Mouse (Mus musculus) heart, postnatal 0 days (tissue): ENCODE measurements around the gene Sfswap. TPM values are rescaled to one million over a fixed set of nuclear protein-coding genes. Genes with fewer than 3 reads are reported as not detected.

Source experiments
- ATAC-seq: fragments of 200-750 bp; cut with Nextera tagmentation; 2 replicates; pipeline ENCODE4 v1.8.0; 2017; ENCODE audit warnings: low read depth, moderate number of reproducible peaks, moderate library complexity; ENCODE audit not compliant: insufficient read depth
- DNase-seq: peaks from one replicate; pipeline ENCODE4 v3.0.0-alpha.2; 2016; ENCODE audit warnings: low spot score
- H3K27ac ChIP-seq: fragments of 300-500 bp; sonication (generic); 2 replicates; pipeline ENCODE4 v1.5.1; 2014; ENCODE audit warnings: low read depth, mild to moderate bottlenecking
- H3K27me3 ChIP-seq: fragments of 300-500 bp; sonication (generic); 2 replicates; pipeline ENCODE4 v1.6.1; 2014; ENCODE audit warnings: low read length, mixed read lengths; ENCODE audit not compliant: control insufficient read depth, insufficient read depth
- H3K36me3 ChIP-seq: fragments of 300-500 bp; sonication (generic); replicated peaks from 2 replicates; pipeline ENCODE4 v1.6.1; 2014; ENCODE audit warnings: low read length, mixed read lengths; ENCODE audit not compliant: control insufficient read depth, insufficient read depth
- H3K4me1 ChIP-seq: fragments of 300-500 bp; sonication (generic); 2 replicates; pipeline ENCODE4 v1.6.1; 2014; ENCODE audit warnings: antibody characterized with exemption; ENCODE audit not compliant: control insufficient read depth, insufficient read depth
- H3K4me2 ChIP-seq: fragments of 300-500 bp; sonication (generic); 2 replicates; pipeline ENCODE4 v1.6.1; 2014; ENCODE audit warnings: low read depth, mild to moderate bottlenecking, low read length, moderate library complexity
- H3K4me3 ChIP-seq: fragments of 300-500 bp; sonication (generic); 2 replicates; pipeline ENCODE4 v1.5.1; 2014; ENCODE audit warnings: low read depth, low read length
- H3K9ac ChIP-seq: fragments of 300-500 bp; sonication (generic); replicated peaks from 2 replicates; pipeline ENCODE4 v1.6.1; 2014; ENCODE audit warnings: low read depth, low read length, mixed read lengths
- H3K9me3 ChIP-seq: fragments of 300-500 bp; sonication (generic); replicated peaks from 2 replicates; pipeline ENCODE4 v1.6.1; 2016; ENCODE audit warnings: low read length; ENCODE audit not compliant: control insufficient read depth
- CTCF ChIP-seq: IDR thresholded peaks from 2 replicates; pipeline ENCODE4 v1.5.1; 2016; ENCODE audit warnings: antibody characterized with exemption, control low read depth, low read depth
- EP300 ChIP-seq: IDR thresholded peaks from 2 replicates; pipeline ENCODE4 v1.6.1; 2016; ENCODE audit warnings: antibody characterized with exemption, low read depth
- WGBS: fragments of 180-500 bp; shearing (Covaris S2); extraction: QIAGEN DNeasy Blood & Tissue Kit; methylation state at CpG from one replicate; pipeline ENCODE4 v1.1.7; 2014; 5-methylcytosine and 5-hydroxymethylcytosine counted together
- polyA plus RNA-seq: library from polyadenylated mRNA; unstranded; fragments of >200 nt; fragmentation: Nextera tagmentation; extraction: Ambion mirVana; gene quantifications from 2 replicates; pipeline ENCODE4 v1.2.1, GENCODE M21; 2015
- total RNA-seq: library from RNA; depleted of rRNA; stranded (reverse); fragments of >200 nt; gene quantifications from 2 replicates; pipeline ENCODE4 v1.2.3, GENCODE M21; 2014; ENCODE audit warnings: low replicate concordance

Gene Sfswap
- total and polyA plus RNA-seq, 2 experiments from 2014 or later = 15.7 to 28.2 TPM

DNA sequence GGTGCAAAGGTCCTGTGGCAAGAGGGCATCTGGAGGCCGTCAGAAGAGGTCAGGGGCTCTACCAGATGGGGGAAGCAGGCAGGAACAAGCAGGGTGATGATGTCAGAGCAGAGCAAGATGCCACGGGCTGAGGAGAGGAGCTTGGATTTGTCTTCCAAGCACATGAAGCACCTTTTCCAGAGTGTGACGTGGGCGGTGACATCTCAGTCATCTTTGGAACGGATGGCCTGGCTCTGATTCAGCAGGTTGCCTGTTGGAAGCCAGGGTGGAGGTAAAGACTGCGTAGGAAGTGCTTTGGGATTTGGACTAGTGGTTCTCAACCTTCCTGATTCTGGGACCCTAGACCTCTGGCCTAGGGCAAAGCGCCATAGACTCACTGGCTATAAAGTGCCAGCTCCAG lies 80.0 kb downstream of the Sfswap start:
- peaks cover 16% of the 10 kb centered on the region for H3K4me1 ChIP-seq
- H3K4me3 ChIP-seq = no peak overlapping the region
- DNase-seq (no peak), ATAC-seq (no peak)
- no peak overlapping the region for H3K27ac ChIP-seq
- peaks cover 49% of the 10 kb centered on the region for H3K27me3 ChIP-seq
- H3K9me3 ChIP-seq = no peaks in the 10 kb centered on the region
- H3K36me3 ChIP-seq = no peaks in the 10 kb centered on the region
- H3K9ac ChIP-seq = no peak overlapping the region
- WGBS = 53% methylated on average over 7 of the region's 7 CpGs
- no peak overlapping the region for H3K4me2 ChIP-seq
- TF ChIP-seq CTCF (no peak), EP300 (no peak)

GRCm38 (mm10) chr5:129583331-129583730 lies 82.3 kb downstream of the Sfswap start:
- 3% methylated on average over 12 of the region's 12 CpGs for WGBS
- Histone ChIP-seq H3K9me3 (no peaks in the 10 kb centered on the region), H3K36me3 (no peaks in the 10 kb centered on the region), H3K9ac (0 out of 2 replicates have a peak overlapping the region, but pooled peaks have one; percentile 65), H3K4me2 (peak overlapping the region; percentile 100), H3K27ac (no peak overlapping the region), H3K4me3 (peak overlapping the region; percentile 83), H3K27me3 (peaks cover 69% of the 10 kb centered on the region), H3K4me1 (peaks cover 16% of the 10 kb centered on the region)
- TF ChIP-seq EP300 (no peak), CTCF (no peak)
- DNase-seq (no peak), ATAC-seq (no peak)

- Histone ChIP-seq H3K9ac (peak within 1 kb of the TSS; percentile 65), H3K4me3 (peak within 1 kb of the TSS; percentile 83), H3K27me3 (peaks cover 71% of the 10 kb centered on the region), H3K4me1 (peaks cover 16% of the 10 kb centered on the region), H3K36me3 (no peaks in the 10 kb centered on the region), H3K9me3 (no peaks in the 10 kb centered on the region), H3K27ac (no peak within 1 kb of the TSS), H3K4me2 (peak within 1 kb of the TSS; percentile 100)
- under 1% methylated on average over 66 of the region's 80 CpGs for WGBS
- DNase-seq = peak; percentile 84
- TF ChIP-seq CTCF (peak; percentile 65), EP300 (no peak)
- peak; percentile 92 for ATAC-seq
Measured at GRCm38 (mm10) chr5:129583761-129584582, 83.0 kb downstream of the Sfswap start, which contains the start of gene Mmp17. Gene Mmp17, plus strand, starts transcription at chr5:129584169.

GRCm38 (mm10) chr5:129584583-129585541 lies 83.8 kb downstream of the Sfswap start:
- Histone ChIP-seq H3K9ac (peak overlapping the region; percentile 65), H3K4me1 (peaks cover 16% of the 10 kb centered on the region), H3K27ac (no peak overlapping the region), H3K4me3 (peak overlapping the region; percentile 83), H3K9me3 (no peaks in the 10 kb centered on the region), H3K4me2 (peak overlapping the region; percentile 100), H3K36me3 (no peaks in the 10 kb centered on the region), H3K27me3 (peaks cover 71% of the 10 kb centered on the region)
- 0 out of 2 replicates have a peak, but pooled peaks have one; percentile 12 for ATAC-seq
- no peak for DNase-seq
- under 1% methylated on average over 71 of the region's 76 CpGs for WGBS
- no peak for TF ChIP-seq CTCF
- TF ChIP-seq EP300 = no peak

DNA sequence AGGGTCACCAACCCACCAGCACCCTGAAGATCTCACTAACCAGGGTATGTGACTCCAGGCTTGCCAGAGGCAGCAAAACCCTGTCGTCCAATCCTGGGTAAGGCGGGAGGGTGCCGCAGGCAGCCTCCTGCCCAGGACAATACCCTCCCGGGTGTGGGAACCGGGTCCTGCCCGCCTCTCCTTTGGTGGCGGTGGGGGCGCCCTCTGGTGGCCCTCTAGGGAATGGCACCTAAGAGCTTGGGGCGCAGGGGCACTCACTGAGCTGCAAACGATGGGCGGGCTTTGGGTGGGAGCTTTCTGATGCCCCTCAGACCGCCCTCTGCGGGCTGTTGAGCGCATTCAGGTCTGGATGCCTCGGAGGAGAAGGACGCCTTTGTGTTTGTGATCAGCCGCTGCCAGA lies 85.0 kb downstream of the Sfswap start:
- Histone ChIP-seq H3K4me2 (peak overlapping the region; percentile 100), H3K36me3 (no peaks in the 10 kb centered on the region), H3K9ac (no peak overlapping the region), H3K9me3 (no peaks in the 10 kb centered on the region), H3K4me1 (peaks cover 16% of the 10 kb centered on the region), H3K4me3 (peak overlapping the region; percentile 83), H3K27me3 (peaks cover 71% of the 10 kb centered on the region), H3K27ac (no peak overlapping the region)
- no peak for TF ChIP-seq EP300
- peak; percentile 92 for TF ChIP-seq CTCF
- peak; percentile 24 for ATAC-seq
- peak; percentile 54 for DNase-seq
- WGBS = 0% methylated on average over 17 of the region's 17 CpGs
